Mouse (Mus musculus) heart, embryonic 12.5 days (tissue): Measurements from ENCODE around the gene Lrrc10. TPM values are rescaled to one million over a fixed set of nuclear protein-coding genes. Genes with fewer than 3 reads are reported as not detected.

Experiments used
- ATAC-seq: fragments of 200-750 bp; cut with Nextera tagmentation; 2 replicates; pipeline ENCODE4 v1.8.0; 2017; ENCODE audit warnings: moderate TSS enrichment, moderate library complexity; ENCODE audit not compliant: insufficient number of reproducible peaks, low FRiP score
- H3K27ac ChIP-seq: fragments of 300-500 bp; sonication (generic); 2 replicates; pipeline ENCODE4 v1.5.1; 2016; ENCODE audit warnings: mild to moderate bottlenecking, moderate library complexity; ENCODE audit not compliant: poor library complexity, severe bottlenecking
- H3K27me3 ChIP-seq: fragments of 300-500 bp; sonication (generic); replicated peaks from 2 replicates; pipeline ENCODE4 v1.6.1; 2016; ENCODE audit warnings: mild to moderate bottlenecking, moderate library complexity
- H3K36me3 ChIP-seq: fragments of 300-500 bp; sonication (generic); 2 replicates; pipeline ENCODE4 v1.6.1; 2016; ENCODE audit warnings: mild to moderate bottlenecking, moderate library complexity
- H3K4me1 ChIP-seq: fragments of 300-500 bp; sonication (generic); replicated peaks from 2 replicates; pipeline ENCODE4 v1.6.1; 2016; ENCODE audit warnings: mild to moderate bottlenecking
- H3K4me2 ChIP-seq: fragments of 300-500 bp; sonication (generic); 2 replicates; pipeline ENCODE4 v1.6.1; 2016; ENCODE audit warnings: mild to moderate bottlenecking, moderate library complexity
- H3K4me3 ChIP-seq: fragments of 300-500 bp; sonication (generic); 2 replicates; pipeline ENCODE4 v1.5.1; 2016; ENCODE audit warnings: mild to moderate bottlenecking
- H3K9ac ChIP-seq: fragments of 300-500 bp; sonication (generic); 2 replicates; pipeline ENCODE4 v1.6.1; 2016; ENCODE audit warnings: mild to moderate bottlenecking, moderate library complexity
- H3K9me3 ChIP-seq: fragments of 300-500 bp; sonication (generic); replicated peaks from 2 replicates; pipeline ENCODE4 v1.6.1; 2016; ENCODE audit warnings: mild to moderate bottlenecking, moderate library complexity
- WGBS: fragments of 180-500 bp; shearing (Covaris S2); methylation state at CpG from one replicate; pipeline ENCODE4 v1.1.7; 2016; 5-methylcytosine and 5-hydroxymethylcytosine counted together
- polyA plus RNA-seq: library from polyadenylated mRNA; unstranded; fragments of >200 nt; fragmentation: Nextera tagmentation; extraction: Ambion mirVana; gene quantifications from 2 replicates; pipeline ENCODE4 v1.2.1, GENCODE M21; 2016

Lrrc10 gene
- polyA plus RNA-seq, 1 experiment from 2014 or later, result 52.9 TPM

- peaks cover 63% of the 10 kb centered on the region for H3K36me3 ChIP-seq
- H3K27me3 ChIP-seq, result no peaks in the 10 kb centered on the region
- no peak overlapping the region for H3K27ac ChIP-seq
- ATAC-seq, result no peak
- no peak overlapping the region for H3K9ac ChIP-seq
- H3K4me3 ChIP-seq, result no peak overlapping the region
- 76% methylated on average over 2 of the region's 2 CpGs for WGBS
- no peaks in the 10 kb centered on the region for H3K9me3 ChIP-seq
- H3K4me1 ChIP-seq, result peaks cover 5% of the 10 kb centered on the region; the same call in 1 of the 2 replicates
- H3K4me2 ChIP-seq, result no peak overlapping the region
These were observed 36.8 kb downstream of the Lrrc10 start for GRCm38 (mm10) chr10:117081914-117082359.

GRCm38 (mm10) chr10:117089628-117090027 is 44.5 kb downstream of the Lrrc10 start:
- no peak for ATAC-seq
- 81% methylated on average over 4 of the region's 4 CpGs for WGBS
- Histone ChIP-seq H3K4me3 (no peak overlapping the region), H3K9ac (no peak overlapping the region), H3K36me3 (peaks cover 56% of the 10 kb centered on the region), H3K4me2 (no peak overlapping the region), H3K27me3 (no peaks in the 10 kb centered on the region), H3K27ac (no peak overlapping the region), H3K9me3 (no peaks in the 10 kb centered on the region), H3K4me1 (peaks cover 18% of the 10 kb centered on the region)

- peak overlapping the region; percentile 64 for H3K27ac ChIP-seq
- peak overlapping the region; percentile 29; the same call in 1 of the 2 replicates for H3K4me2 ChIP-seq
- H3K4me1 ChIP-seq, result peaks cover 29% of the 10 kb centered on the region
- H3K4me3 ChIP-seq, result no peak overlapping the region
- H3K36me3 ChIP-seq, result peaks cover 31% of the 10 kb centered on the region
- H3K9me3 ChIP-seq, result no peaks in the 10 kb centered on the region
- 33% methylated on average over 15 of the region's 15 CpGs for WGBS
- 0 out of 2 replicates have a peak, but pooled peaks have one; percentile 46 for ATAC-seq
- no peaks in the 10 kb centered on the region for H3K27me3 ChIP-seq
- no peak overlapping the region for H3K9ac ChIP-seq
These were observed 49.6 kb downstream of the Lrrc10 start for GRCm38 (mm10) chr10:117094504-117095329.

- Histone ChIP-seq H3K9ac (no peak overlapping the region), H3K4me1 (peaks cover 27% of the 10 kb centered on the region), H3K4me3 (no peak overlapping the region), H3K27ac (no peak overlapping the region), H3K36me3 (peaks cover 29% of the 10 kb centered on the region), H3K4me2 (no peak overlapping the region), H3K27me3 (no peaks in the 10 kb centered on the region), H3K9me3 (no peaks in the 10 kb centered on the region)
- ATAC-seq, result no peak
- WGBS, result 91% methylated on average over 6 of the region's 6 CpGs
These were observed 51.0 kb downstream of the Lrrc10 start for GRCm38 (mm10) chr10:117096096-117096495.

Other genes starting within 250 kb of the Lrrc10 start
- 0.28 TPM in 2 replicates for gene Myrfl, start 148.4 kb upstream of the Lrrc10 start, polyA plus RNA-seq
- 62.3 and 65.7 TPM in 2 replicates for gene Rab3ip, start 94.6 kb upstream of the Lrrc10 start, polyA plus RNA-seq
- gene Gm10271, start 72.7 kb upstream of the Lrrc10 start, polyA plus RNA-seq, result not detected in 2 replicates
- gene Best3, start 59.0 kb upstream of the Lrrc10 start, polyA plus RNA-seq, result 0.13 and 0.50 TPM in 2 replicates
- 171 and 182 TPM in 2 replicates for gene Cct2, start 18.5 kb downstream of the Lrrc10 start, polyA plus RNA-seq
- gene Frs2, start 103.2 kb downstream of the Lrrc10 start, polyA plus RNA-seq, result 23.4 and 25.0 TPM in 2 replicates
- gene Yeats4, start 179.2 kb downstream of the Lrrc10 start, polyA plus RNA-seq, result 64.1 and 66.2 TPM in 2 replicates
- gene 9530003J23Rik, start 193.4 kb downstream of the Lrrc10 start, polyA plus RNA-seq, result not detected in 2 replicates
- gene Lyz2, start 237.0 kb downstream of the Lrrc10 start, polyA plus RNA-seq, result 87.0 and 95.2 TPM in 2 replicates
- 13.5 and 15.0 TPM in 2 replicates for gene Lyz1, start 247.5 kb downstream of the Lrrc10 start, polyA plus RNA-seq